Mouse (Mus musculus): ENCODE data around the gene Fgr.
A peak's percentile ranks its signal among the peaks of the same experiment; 100 is the strongest.

Gene Fgr

GRCm38 (mm10) chr4:133050837-133051549 is 77.1 kb downstream of the Fgr start:
- peak; percentile 61 for DNase-seq (ENCODE audit: low read depth)

GRCm38 (mm10) chr4:133051550-133051865 is 77.6 kb downstream of the Fgr start:
- DNase-seq (ENCODE audit: low read depth): no peak
